Mouse (Mus musculus): Measurements from ENCODE around the gene Samd1. TPM values are rescaled to one million over a fixed set of nuclear protein-coding genes. Genes with fewer than 3 reads are reported as not detected.

Samd1 gene
- polyA plus RNA-seq (2014; fragmentation: Nextera tagmentation; extraction: Ambion mirVana): 13.4 and 17.6 TPM in 2 replicates

DNA sequence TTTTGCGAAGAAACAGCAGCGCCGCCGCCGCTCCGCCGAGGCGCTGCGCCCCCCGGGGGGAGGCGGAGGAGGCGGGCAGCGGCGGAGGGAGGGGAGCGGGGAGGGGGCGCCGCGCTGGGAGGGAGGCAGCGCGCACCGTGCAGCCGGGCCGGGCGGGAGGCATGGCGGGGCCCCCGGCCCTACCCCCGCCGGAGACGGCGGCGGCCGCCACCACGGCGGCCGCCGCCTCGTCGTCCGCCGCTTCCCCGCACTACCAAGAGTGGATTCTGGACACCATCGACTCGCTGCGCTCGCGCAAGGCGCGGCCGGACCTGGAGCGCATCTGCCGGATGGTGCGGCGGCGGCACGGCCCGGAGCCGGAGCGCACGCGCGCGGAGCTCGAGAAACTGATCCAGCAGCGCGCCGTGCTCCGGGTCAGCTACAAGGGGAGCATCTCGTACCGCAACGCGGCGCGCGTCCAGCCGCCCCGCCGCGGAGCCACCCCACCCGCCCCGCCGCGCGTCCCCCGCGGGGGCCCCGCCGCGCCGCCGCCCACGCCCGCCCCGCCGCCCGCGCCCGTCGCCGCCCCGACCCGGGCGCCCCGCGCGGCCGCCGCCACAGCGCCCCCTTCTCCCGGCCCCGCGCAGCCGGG, at the start of gene Samd1:
Gene Samd1, plus strand, starts transcription at position 162 of the 631 bp plus-strand sequence.
- WGBS: under 1% methylated on average over 44 of the region's 112 CpGs
- H3K9ac ChIP-seq (ENCODE audit: low read depth, low read length): peak within 1 kb of the TSS; percentile 96
- peaks cover 20% of the 10 kb centered on the region for H3K4me1 ChIP-seq (replicated peaks; ENCODE audit: control insufficient read depth, insufficient read depth, low read length)
- peak within 1 kb of the TSS; percentile 92 for H3K4me3 ChIP-seq (ENCODE audit: low read depth, low read length)
- H3K9me3 ChIP-seq (ENCODE audit: control insufficient read depth, low read length): no peaks in the 10 kb centered on the region
- ATAC-seq (replicated peaks; ENCODE audit: low FRiP score): no peak
- H3K27me3 ChIP-seq (replicated peaks; ENCODE audit: control insufficient read depth, insufficient read depth, low read length): 0 out of 2 replicates have a peak, but pooled peaks cover 2% of the 10 kb centered on the region
- peaks cover 18% of the 10 kb centered on the region for H3K36me3 ChIP-seq (ENCODE audit: control insufficient read depth, insufficient read depth, low read length)
- peak within 1 kb of the TSS; percentile 96 for H3K4me2 ChIP-seq
- no peak for DNase-seq (ENCODE audit: low spot score)
- H3K27ac ChIP-seq (ENCODE audit: low read depth, low read length): peak within 1 kb of the TSS; percentile 96

GRCm38 (mm10) chr8:83954749-83955105, 42.7 kb upstream of the Samd1 start:
- no peaks in the 10 kb centered on the region for H3K9me3 ChIP-seq (ENCODE audit: control insufficient read depth, low read length)
- DNase-seq (ENCODE audit: low spot score): no peak

GRCm38 (mm10) chr8:83955106-83955957, 42.1 kb upstream of the Samd1 start, which contains the start of the genes Gm10644 and Asf1b:
Gene Gm10644 (minus strand): TSS chr8:83955205.
Gene Asf1b (plus strand): TSS chr8:83955507.
- no peaks in the 10 kb centered on the region; the same call in 1 of the 2 replicates for H3K36me3 ChIP-seq (ENCODE audit: control insufficient read depth, insufficient read depth, low read length)
- peak within 1 kb of the TSS; percentile 92 for H3K4me2 ChIP-seq
- no peaks in the 10 kb centered on the region for H3K27me3 ChIP-seq (replicated peaks; ENCODE audit: control insufficient read depth, insufficient read depth, low read length)
- DNase-seq (ENCODE audit: low spot score): peak; percentile 96
- WGBS: under 1% methylated on average over 75 of the region's 75 CpGs
- no peaks in the 10 kb centered on the region for H3K9me3 ChIP-seq (ENCODE audit: control insufficient read depth, low read length)
- H3K4me1 ChIP-seq (replicated peaks; ENCODE audit: control insufficient read depth, insufficient read depth, low read length): peaks cover 12% of the 10 kb centered on the region
- H3K9ac ChIP-seq (ENCODE audit: low read depth, low read length): peak within 1 kb of the TSS; percentile 74
- peak; percentile 99 for ATAC-seq (replicated peaks; ENCODE audit: low FRiP score)
- H3K4me3 ChIP-seq (ENCODE audit: low read depth, low read length): peak within 1 kb of the TSS; percentile 74
- H3K27ac ChIP-seq (ENCODE audit: low read depth, low read length): peak within 1 kb of the TSS; percentile 62

More at GRCm38 (mm10) chr8:83954749-83955105, 42.7 kb upstream of the Samd1 start:
- Histone ChIP-seq H3K4me1 (replicated peaks; ENCODE audit: control insufficient read depth, insufficient read depth, low read length) (peaks cover 12% of the 10 kb centered on the region), H3K9ac (ENCODE audit: low read depth, low read length) (peak overlapping the region; percentile 44; the same call in 1 of the 2 replicates), H3K27me3 (replicated peaks; ENCODE audit: control insufficient read depth, insufficient read depth, low read length) (no peaks in the 10 kb centered on the region), H3K36me3 (ENCODE audit: control insufficient read depth, insufficient read depth, low read length) (no peaks in the 10 kb centered on the region; the same call in 1 of the 2 replicates), H3K27ac (ENCODE audit: low read depth, low read length) (0 out of 2 replicates have a peak overlapping the region, but pooled peaks have one; percentile 35), H3K4me2 (peak overlapping the region; percentile 92), H3K4me3 (ENCODE audit: low read depth, low read length) (peak overlapping the region; percentile 74)
- 2% methylated on average over 14 of the region's 14 CpGs for WGBS
- ATAC-seq (replicated peaks; ENCODE audit: low FRiP score): no peak

DNA sequence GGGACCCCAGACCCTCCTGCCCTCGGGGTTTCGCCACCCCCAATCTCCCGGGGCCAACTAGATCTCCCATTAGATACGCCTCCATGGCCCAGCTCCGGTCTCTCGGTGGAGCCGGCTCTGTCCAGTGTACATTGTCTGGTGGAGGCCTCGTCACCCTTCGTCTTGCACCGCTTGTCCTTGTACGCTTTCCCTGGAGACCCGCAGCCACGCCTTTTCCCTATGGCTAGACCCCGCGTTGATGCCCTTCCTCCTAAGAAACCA, 41.6 kb upstream of the Samd1 start:
- no peaks in the 10 kb centered on the region; the same call in 1 of the 2 replicates for H3K36me3 ChIP-seq (ENCODE audit: control insufficient read depth, insufficient read depth, low read length)
- ATAC-seq (replicated peaks; ENCODE audit: low FRiP score) (no peak), DNase-seq (ENCODE audit: low spot score) (no peak)
- H3K27ac ChIP-seq (ENCODE audit: low read depth, low read length): peak overlapping the region; percentile 62
- H3K4me2 ChIP-seq: peak overlapping the region; percentile 92
- 2% methylated on average over 15 of the region's 15 CpGs for WGBS
- no peaks in the 10 kb centered on the region for H3K9me3 ChIP-seq (ENCODE audit: control insufficient read depth, low read length)
- no peaks in the 10 kb centered on the region for H3K27me3 ChIP-seq (replicated peaks; ENCODE audit: control insufficient read depth, insufficient read depth, low read length)
- peaks cover 12% of the 10 kb centered on the region for H3K4me1 ChIP-seq (replicated peaks; ENCODE audit: control insufficient read depth, insufficient read depth, low read length)
- peak overlapping the region; percentile 74 for H3K9ac ChIP-seq (ENCODE audit: low read depth, low read length)
- H3K4me3 ChIP-seq (ENCODE audit: low read depth, low read length): peak overlapping the region; percentile 74

- ATAC-seq (replicated peaks; ENCODE audit: low FRiP score) (no peak), DNase-seq (ENCODE audit: low spot score) (no peak)
- WGBS: 30% methylated on average over 1 of the region's 1 CpGs
- Histone ChIP-seq H3K4me3 (ENCODE audit: low read depth, low read length) (peak overlapping the region; percentile 74), H3K27me3 (replicated peaks; ENCODE audit: control insufficient read depth, insufficient read depth, low read length) (no peaks in the 10 kb centered on the region), H3K9me3 (ENCODE audit: control insufficient read depth, low read length) (no peaks in the 10 kb centered on the region), H3K9ac (ENCODE audit: low read depth, low read length) (0 out of 2 replicates have a peak overlapping the region, but pooled peaks have one; percentile 3), H3K36me3 (ENCODE audit: control insufficient read depth, insufficient read depth, low read length) (no peaks in the 10 kb centered on the region; the same call in 1 of the 2 replicates), H3K4me2 (peak overlapping the region; percentile 92), H3K4me1 (replicated peaks; ENCODE audit: control insufficient read depth, insufficient read depth, low read length) (peaks cover 12% of the 10 kb centered on the region), H3K27ac (ENCODE audit: low read depth, low read length) (no peak overlapping the region)
These were observed 40.7 kb upstream of the Samd1 start for GRCm38 (mm10) chr8:83956789-83957188.

- 84% methylated on average over 5 of the region's 5 CpGs for WGBS
- ATAC-seq (replicated peaks; ENCODE audit: low FRiP score): no peak
- no peak for DNase-seq (ENCODE audit: low spot score)
- Histone ChIP-seq H3K9me3 (ENCODE audit: control insufficient read depth, low read length) (no peaks in the 10 kb centered on the region), H3K4me2 (no peak overlapping the region), H3K27ac (ENCODE audit: low read depth, low read length) (no peak overlapping the region), H3K4me3 (ENCODE audit: low read depth, low read length) (no peak overlapping the region), H3K9ac (ENCODE audit: low read depth, low read length) (no peak overlapping the region), H3K27me3 (replicated peaks; ENCODE audit: control insufficient read depth, insufficient read depth, low read length) (no peaks in the 10 kb centered on the region), H3K4me1 (replicated peaks; ENCODE audit: control insufficient read depth, insufficient read depth, low read length) (no peaks in the 10 kb centered on the region), H3K36me3 (ENCODE audit: control insufficient read depth, insufficient read depth, low read length) (peaks cover 16% of the 10 kb centered on the region)
These were observed 33.3 kb upstream of the Samd1 start for GRCm38 (mm10) chr8:83964015-83964765.

- Histone ChIP-seq H3K4me3 (ENCODE audit: low read depth, low read length) (no peak overlapping the region), H3K4me2 (no peak overlapping the region), H3K9ac (ENCODE audit: low read depth, low read length) (no peak overlapping the region), H3K36me3 (ENCODE audit: control insufficient read depth, insufficient read depth, low read length) (peaks cover 18% of the 10 kb centered on the region), H3K4me1 (replicated peaks; ENCODE audit: control insufficient read depth, insufficient read depth, low read length) (peaks cover 7% of the 10 kb centered on the region), H3K27me3 (replicated peaks; ENCODE audit: control insufficient read depth, insufficient read depth, low read length) (no peaks in the 10 kb centered on the region), H3K27ac (ENCODE audit: low read depth, low read length) (no peak overlapping the region), H3K9me3 (ENCODE audit: control insufficient read depth, low read length) (no peaks in the 10 kb centered on the region)
- ATAC-seq (replicated peaks; ENCODE audit: low FRiP score) (no peak), DNase-seq (ENCODE audit: low spot score) (no peak)
- WGBS: 89% methylated on average over 7 of the region's 7 CpGs
These were observed 29.8 kb upstream of the Samd1 start for GRCm38 (mm10) chr8:83967701-83968100.

GRCm38 (mm10) chr8:83971121-83971520, 26.4 kb upstream of the Samd1 start:
- Histone ChIP-seq H3K27me3 (replicated peaks; ENCODE audit: control insufficient read depth, insufficient read depth, low read length) (no peaks in the 10 kb centered on the region), H3K4me3 (ENCODE audit: low read depth, low read length) (no peak overlapping the region; the same call in 1 of the 2 replicates), H3K9me3 (ENCODE audit: control insufficient read depth, low read length) (no peaks in the 10 kb centered on the region), H3K4me2 (peak overlapping the region; percentile 1; the same call in 1 of the 2 replicates), H3K9ac (ENCODE audit: low read depth, low read length) (no peak overlapping the region), H3K36me3 (ENCODE audit: control insufficient read depth, insufficient read depth, low read length) (peaks cover 18% of the 10 kb centered on the region), H3K27ac (ENCODE audit: low read depth, low read length) (no peak overlapping the region; the same call in 1 of the 2 replicates), H3K4me1 (replicated peaks; ENCODE audit: control insufficient read depth, insufficient read depth, low read length) (peaks cover 13% of the 10 kb centered on the region)
- no peak for ATAC-seq (replicated peaks; ENCODE audit: low FRiP score)
- 85% methylated on average over 4 of the region's 4 CpGs for WGBS
- no peak for DNase-seq (ENCODE audit: low spot score)
